Mouse (Mus musculus) heart, adult 2 months (tissue): Measurements from ENCODE around the gene Pard3.

Experiments
- CTCF ChIP-seq: fragments of 200-600 bp; IDR thresholded peaks from 2 replicates; pipeline ENCODE4 v1.8.1; 2022; ENCODE audit warnings: antibody characterized with exemption, mild to moderate bottlenecking, moderate library complexity
- EP300 ChIP-seq: fragments of 200-500 bp; IDR thresholded peaks from 2 replicates; pipeline ENCODE4 v1.6.1; 2011; ENCODE audit warnings: low read depth, low read length, control low read depth; ENCODE audit not compliant: insufficient read depth
- POLR2A ChIP-seq: fragments of 200-500 bp; IDR thresholded peaks from 2 replicates; pipeline ENCODE4 v1.6.1; 2011; ENCODE audit warnings: mild to moderate bottlenecking, low read depth, low read length, control low read depth; ENCODE audit not compliant: insufficient read depth

DNA sequence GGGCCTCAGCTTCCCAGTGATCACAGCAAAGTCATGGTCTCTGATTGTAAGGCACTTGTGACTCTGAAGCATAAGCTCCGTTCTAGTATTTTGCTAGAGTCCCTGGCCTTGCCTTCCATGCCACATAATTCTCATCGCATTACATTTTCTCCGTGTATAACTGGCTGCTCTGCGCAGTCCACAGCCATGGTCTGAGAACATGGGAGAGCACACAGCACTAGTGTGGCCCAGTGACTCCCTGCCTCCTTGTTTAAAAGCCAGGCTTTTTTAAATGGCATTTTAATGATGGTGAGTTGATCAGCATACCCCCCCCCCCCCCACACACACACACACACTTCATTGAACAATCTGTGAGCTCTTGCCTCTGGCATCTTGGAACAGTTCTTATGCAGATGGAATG is 508.8 kb downstream of the Pard3 start:
- TF ChIP-seq CTCF (no peak), EP300 (no peak), POLR2A (no peak)
